Mouse (Mus musculus): Measurements from ENCODE around the gene Jup. TPM values are rescaled to one million over a fixed set of nuclear protein-coding genes. Genes with fewer than 3 reads are reported as not detected.

Jup gene
- polyA plus RNA-seq, 1 experiment from 2014 or later = 26.7 TPM

DNA sequence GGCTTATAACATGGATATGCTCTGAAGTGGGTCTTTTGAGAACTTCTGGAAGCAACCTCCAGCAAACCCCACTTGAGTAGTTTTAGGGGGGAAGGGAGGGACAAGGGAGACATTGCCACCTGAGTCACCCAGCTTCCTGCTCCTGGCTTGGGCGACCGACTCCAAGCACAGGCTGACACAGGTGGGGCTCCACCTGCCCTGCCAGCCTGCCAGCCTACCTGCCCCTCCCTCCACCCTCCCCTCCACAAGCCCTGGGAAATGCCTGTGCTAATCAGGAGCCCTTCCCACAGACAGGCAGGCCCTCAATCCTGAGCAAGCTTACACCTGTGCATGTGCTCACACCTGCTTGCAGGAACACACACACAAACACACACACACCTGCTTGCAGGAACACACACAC, 5.1 kb upstream of the Jup start:
- H3K9me3 ChIP-seq (ENCODE audit: control insufficient read depth, low read length) = no peaks in the 10 kb centered on the region

DNA sequence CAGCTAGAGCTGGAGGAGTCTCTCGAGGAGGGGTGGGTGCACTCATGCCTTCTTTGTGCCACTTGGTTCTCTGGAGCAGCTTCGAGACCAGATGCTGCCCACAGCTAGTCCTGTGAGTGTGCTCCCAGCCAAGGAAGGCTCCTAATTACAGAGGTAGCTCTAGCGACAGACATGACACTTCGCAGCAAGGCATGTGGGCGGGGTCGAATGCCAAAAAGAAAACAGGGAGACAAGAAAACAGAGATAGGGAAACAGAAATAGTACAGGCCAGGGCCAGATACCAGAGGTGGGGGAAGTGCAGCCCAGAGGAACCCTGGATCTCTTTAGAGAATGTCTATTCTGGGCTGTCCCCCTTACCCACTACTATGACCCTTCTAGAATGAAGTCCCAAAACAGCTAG, 4.7 kb upstream of the Jup start:
- no peak overlapping the region for H3K27ac ChIP-seq (ENCODE audit: low read depth, low read length)
- 34% methylated on average over 6 of the region's 6 CpGs for WGBS
- H3K36me3 ChIP-seq (ENCODE audit: control insufficient read depth, insufficient read depth, low read length) = no peaks in the 10 kb centered on the region
- no peak overlapping the region for H3K4me3 ChIP-seq (ENCODE audit: low read depth, low read length)
- DNase-seq (ENCODE audit: low spot score) (no peak), ATAC-seq (ENCODE audit: low FRiP score) (no peak)
- H3K9me3 ChIP-seq (ENCODE audit: control insufficient read depth, low read length) = no peaks in the 10 kb centered on the region
- H3K4me2 ChIP-seq (replicated peaks; ENCODE audit: low read depth, low read length) = no peak overlapping the region
- no peaks in the 10 kb centered on the region for H3K4me1 ChIP-seq (replicated peaks; ENCODE audit: control insufficient read depth, insufficient read depth, low read length)
- H3K27me3 ChIP-seq (ENCODE audit: control insufficient read depth, insufficient read depth, low read length) = no peaks in the 10 kb centered on the region
- 0 out of 2 replicates have a peak overlapping the region, but pooled peaks have one; percentile 23 for H3K9ac ChIP-seq (ENCODE audit: low read depth, low read length)

More for the DNA sequence above, 5.1 kb upstream of the Jup start:
- 75% methylated on average over 2 of the region's 2 CpGs for WGBS
- no peaks in the 10 kb centered on the region for H3K4me1 ChIP-seq (replicated peaks; ENCODE audit: control insufficient read depth, insufficient read depth, low read length)
- no peak for DNase-seq (ENCODE audit: low spot score)
- no peak overlapping the region for H3K4me2 ChIP-seq (replicated peaks; ENCODE audit: low read depth, low read length)
- H3K36me3 ChIP-seq (ENCODE audit: control insufficient read depth, insufficient read depth, low read length) = no peaks in the 10 kb centered on the region
- no peak for ATAC-seq (ENCODE audit: low FRiP score)
- H3K27me3 ChIP-seq (ENCODE audit: control insufficient read depth, insufficient read depth, low read length) = no peaks in the 10 kb centered on the region
- H3K4me3 ChIP-seq (ENCODE audit: low read depth, low read length) = no peak overlapping the region
- no peak overlapping the region for H3K9ac ChIP-seq (ENCODE audit: low read depth, low read length)
- H3K27ac ChIP-seq (ENCODE audit: low read depth, low read length) = no peak overlapping the region

DNA sequence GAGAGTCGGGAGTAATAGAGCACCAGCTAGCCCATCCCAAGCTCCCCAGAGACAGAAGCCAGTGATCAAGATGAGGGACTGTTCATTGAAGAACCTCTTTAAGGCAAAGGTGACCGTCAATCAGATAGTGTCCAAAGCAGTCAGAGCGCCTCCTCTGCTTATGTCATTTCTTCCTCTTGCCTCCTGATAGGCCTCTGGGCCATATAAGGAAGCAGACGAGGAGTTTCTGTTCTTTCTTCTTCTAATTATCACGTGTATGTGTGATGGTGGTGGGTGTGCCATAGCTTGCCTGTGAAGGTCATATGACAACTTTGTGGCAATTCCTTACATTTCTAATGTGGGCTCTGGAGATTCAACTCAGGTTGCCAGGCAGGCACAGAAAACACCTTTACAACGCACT, 3.3 kb upstream of the Jup start:
- H3K36me3 ChIP-seq (ENCODE audit: control insufficient read depth, insufficient read depth, low read length) = no peaks in the 10 kb centered on the region
- H3K27ac ChIP-seq (ENCODE audit: low read depth, low read length) = no peak overlapping the region
- 80% methylated on average over 6 of the region's 6 CpGs for WGBS

DNA sequence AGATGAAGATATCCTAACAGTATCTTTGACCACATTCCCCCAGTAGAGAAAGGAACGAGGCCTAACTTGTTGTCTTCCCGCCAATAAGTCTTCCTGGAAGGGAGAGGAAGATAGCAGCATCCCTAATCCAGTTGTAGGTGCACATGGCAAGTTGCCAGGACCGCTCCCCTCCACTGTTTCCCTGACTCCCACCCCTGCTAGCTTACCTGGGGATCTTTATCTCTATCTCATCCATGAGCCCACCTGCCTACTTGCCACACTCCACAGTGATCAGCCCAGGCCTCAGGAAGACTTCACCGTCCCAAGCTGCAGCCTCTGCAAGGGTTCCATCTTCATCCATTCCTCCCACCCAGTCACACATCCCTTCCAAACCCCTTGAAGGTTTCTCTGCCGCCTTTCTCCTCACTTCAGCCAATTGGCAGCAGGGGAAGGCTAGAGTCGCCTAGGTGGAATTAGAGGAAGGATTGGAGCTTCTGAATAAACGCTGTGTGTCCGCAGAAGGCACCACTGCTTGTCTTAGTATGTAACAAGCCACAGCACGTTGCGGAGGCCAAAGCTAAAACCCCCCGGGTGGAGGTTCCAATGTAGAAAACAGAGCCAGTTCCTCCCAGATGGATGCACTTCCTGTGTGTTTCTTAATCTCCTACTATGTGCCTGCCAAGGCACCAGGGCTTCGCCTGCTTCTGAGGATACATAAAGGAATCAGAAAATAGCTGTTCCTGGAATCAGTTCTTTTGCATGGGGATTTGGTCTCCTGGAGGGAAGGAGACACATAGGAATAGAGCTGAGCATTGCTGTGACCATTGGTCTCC, 2.4 kb upstream of the Jup start:
- H3K4me3 ChIP-seq (ENCODE audit: low read depth, low read length) = no peak overlapping the region
- no peak for ATAC-seq (ENCODE audit: low FRiP score)
- no peaks in the 10 kb centered on the region; the same call in 1 of the 2 replicates for H3K4me1 ChIP-seq (replicated peaks; ENCODE audit: control insufficient read depth, insufficient read depth, low read length)
- no peak overlapping the region for H3K9ac ChIP-seq (ENCODE audit: low read depth, low read length)
- no peak for DNase-seq (ENCODE audit: low spot score)
- 81% methylated on average over 12 of the region's 12 CpGs for WGBS
- no peak overlapping the region for H3K4me2 ChIP-seq (replicated peaks; ENCODE audit: low read depth, low read length)
- H3K9me3 ChIP-seq (ENCODE audit: control insufficient read depth, low read length) = no peaks in the 10 kb centered on the region
- no peak overlapping the region for H3K27ac ChIP-seq (ENCODE audit: low read depth, low read length)
- peaks cover 16% of the 10 kb centered on the region for H3K27me3 ChIP-seq (ENCODE audit: control insufficient read depth, insufficient read depth, low read length)
- no peaks in the 10 kb centered on the region for H3K36me3 ChIP-seq (ENCODE audit: control insufficient read depth, insufficient read depth, low read length)

More for the DNA sequence above, 3.3 kb upstream of the Jup start:
- peaks cover 10% of the 10 kb centered on the region for H3K27me3 ChIP-seq (ENCODE audit: control insufficient read depth, insufficient read depth, low read length)
- DNase-seq (ENCODE audit: low spot score) (no peak), ATAC-seq (ENCODE audit: low FRiP score) (no peak)
- no peak overlapping the region for H3K4me3 ChIP-seq (ENCODE audit: low read depth, low read length)
- no peaks in the 10 kb centered on the region for H3K9me3 ChIP-seq (ENCODE audit: control insufficient read depth, low read length)
- no peak overlapping the region for H3K4me2 ChIP-seq (replicated peaks; ENCODE audit: low read depth, low read length)
- no peak overlapping the region for H3K9ac ChIP-seq (ENCODE audit: low read depth, low read length)
- H3K4me1 ChIP-seq (replicated peaks; ENCODE audit: control insufficient read depth, insufficient read depth, low read length) = no peaks in the 10 kb centered on the region; the same call in 1 of the 2 replicates

DNA sequence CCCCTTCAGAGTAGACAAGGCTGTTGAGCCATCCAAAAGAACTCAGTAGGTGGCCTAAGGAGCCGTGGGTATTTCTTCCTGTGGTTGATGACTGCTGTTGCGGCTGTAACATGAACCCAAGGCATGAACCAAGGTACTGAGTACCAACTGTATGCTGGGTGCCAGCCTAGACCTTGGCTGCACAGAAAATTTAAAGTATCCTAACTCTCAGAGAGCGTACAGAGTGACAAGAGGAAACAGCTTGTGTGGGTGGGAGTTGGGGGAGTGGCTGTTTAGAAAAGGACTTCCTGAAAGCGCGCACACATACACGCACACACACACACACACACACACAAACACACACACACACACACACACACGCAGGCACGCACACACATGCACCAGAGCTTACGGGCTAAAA, 1.8 kb upstream of the Jup start:
- H3K9ac ChIP-seq (ENCODE audit: low read depth, low read length) = no peak overlapping the region
- H3K4me3 ChIP-seq (ENCODE audit: low read depth, low read length) = no peak overlapping the region
- 80% methylated on average over 9 of the region's 9 CpGs for WGBS
- H3K4me1 ChIP-seq (replicated peaks; ENCODE audit: control insufficient read depth, insufficient read depth, low read length) = no peaks in the 10 kb centered on the region; the same call in 1 of the 2 replicates
- no peaks in the 10 kb centered on the region for H3K36me3 ChIP-seq (ENCODE audit: control insufficient read depth, insufficient read depth, low read length)
- no peaks in the 10 kb centered on the region for H3K9me3 ChIP-seq (ENCODE audit: control insufficient read depth, low read length)
- H3K27ac ChIP-seq (ENCODE audit: low read depth, low read length) = no peak overlapping the region
- DNase-seq (ENCODE audit: low spot score) = no peak
- peaks cover 16% of the 10 kb centered on the region for H3K27me3 ChIP-seq (ENCODE audit: control insufficient read depth, insufficient read depth, low read length)
- no peak overlapping the region for H3K4me2 ChIP-seq (replicated peaks; ENCODE audit: low read depth, low read length)
- ATAC-seq (ENCODE audit: low FRiP score) = no peak

DNA sequence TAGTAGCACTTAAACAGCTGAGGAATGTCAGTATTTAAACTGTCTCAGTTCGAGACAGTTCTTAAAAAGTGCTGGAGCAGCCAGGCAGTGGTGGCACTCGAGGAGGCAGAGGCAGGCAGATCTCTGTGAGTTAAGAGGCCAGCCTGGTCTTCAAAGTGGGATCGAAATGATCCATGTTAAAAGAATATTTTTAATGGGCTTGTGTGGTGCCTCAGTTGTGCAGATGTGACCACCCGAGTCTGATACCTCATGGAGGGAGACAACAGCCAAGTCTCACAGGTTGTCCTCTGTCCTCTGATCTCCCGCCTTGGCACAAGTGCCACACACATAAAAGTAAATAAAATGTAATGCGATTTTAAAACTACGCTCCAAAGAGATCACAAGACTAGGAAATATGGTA, 954 bp upstream of the Jup start:
- WGBS = 93% methylated on average over 7 of the region's 7 CpGs
- Histone ChIP-seq H3K36me3 (ENCODE audit: control insufficient read depth, insufficient read depth, low read length) (no peaks in the 10 kb centered on the region), H3K9me3 (ENCODE audit: control insufficient read depth, low read length) (no peaks in the 10 kb centered on the region), H3K27ac (ENCODE audit: low read depth, low read length) (no peak overlapping the region), H3K4me1 (replicated peaks; ENCODE audit: control insufficient read depth, insufficient read depth, low read length) (no peaks in the 10 kb centered on the region; the same call in 1 of the 2 replicates), H3K27me3 (ENCODE audit: control insufficient read depth, insufficient read depth, low read length) (peaks cover 16% of the 10 kb centered on the region), H3K4me2 (replicated peaks; ENCODE audit: low read depth, low read length) (no peak overlapping the region), H3K9ac (ENCODE audit: low read depth, low read length) (no peak overlapping the region), H3K4me3 (ENCODE audit: low read depth, low read length) (no peak overlapping the region)
- ATAC-seq (ENCODE audit: low FRiP score) (no peak), DNase-seq (ENCODE audit: low spot score) (no peak)

DNA sequence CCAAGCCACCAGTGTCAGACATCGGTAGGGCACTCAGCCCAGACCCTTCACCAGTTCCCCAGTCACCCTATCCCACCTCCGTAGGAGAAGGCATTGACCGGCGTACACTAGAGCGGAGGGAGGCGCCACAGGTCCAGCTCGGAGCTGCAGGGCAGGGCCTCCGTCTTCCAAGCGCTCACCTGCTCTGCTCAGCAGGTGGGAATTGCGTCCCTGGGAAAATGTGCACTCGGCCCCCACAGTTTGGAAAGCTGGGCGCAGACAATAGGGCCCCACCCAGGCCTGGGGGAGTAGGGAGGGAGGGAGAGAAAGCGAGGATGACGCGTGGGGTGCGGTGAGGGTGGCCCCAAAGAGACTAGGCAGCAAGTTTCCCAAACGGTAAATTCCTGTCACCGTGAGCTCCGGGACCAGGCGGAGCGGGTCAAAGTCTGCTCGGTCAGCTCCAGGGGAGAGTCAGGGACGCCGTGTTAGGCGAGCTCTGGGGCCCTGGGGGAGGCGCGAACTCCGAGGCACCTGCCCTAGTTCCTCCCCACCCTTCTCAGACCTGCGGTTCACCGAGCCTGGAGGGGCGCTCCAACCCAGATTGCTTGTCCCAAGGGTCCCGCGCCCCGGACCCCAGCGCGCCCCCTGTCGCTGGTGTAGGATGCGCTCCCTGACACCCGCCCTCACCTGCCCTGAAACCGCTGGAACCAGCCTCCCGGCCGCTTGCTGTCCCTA, 520 bp downstream of the Jup start:
- no peaks in the 10 kb centered on the region; the same call in 1 of the 2 replicates for H3K4me1 ChIP-seq (replicated peaks; ENCODE audit: control insufficient read depth, insufficient read depth, low read length)
- peaks cover 16% of the 10 kb centered on the region for H3K27me3 ChIP-seq (ENCODE audit: control insufficient read depth, insufficient read depth, low read length)
- DNase-seq (ENCODE audit: low spot score) (peak; percentile 35), ATAC-seq (ENCODE audit: low FRiP score) (peak; percentile 8)
- H3K36me3 ChIP-seq (ENCODE audit: control insufficient read depth, insufficient read depth, low read length) = no peaks in the 10 kb centered on the region
- peak overlapping the region; percentile 17; the same call in 1 of the 2 replicates for H3K27ac ChIP-seq (ENCODE audit: low read depth, low read length)
- WGBS = 6% methylated on average over 42 of the region's 42 CpGs
- peak overlapping the region; percentile 74 for H3K9ac ChIP-seq (ENCODE audit: low read depth, low read length)
- H3K4me2 ChIP-seq (replicated peaks; ENCODE audit: low read depth, low read length) = peak overlapping the region; percentile 39
- no peaks in the 10 kb centered on the region for H3K9me3 ChIP-seq (ENCODE audit: control insufficient read depth, low read length)
- peak overlapping the region; percentile 53 for H3K4me3 ChIP-seq (ENCODE audit: low read depth, low read length)

DNA sequence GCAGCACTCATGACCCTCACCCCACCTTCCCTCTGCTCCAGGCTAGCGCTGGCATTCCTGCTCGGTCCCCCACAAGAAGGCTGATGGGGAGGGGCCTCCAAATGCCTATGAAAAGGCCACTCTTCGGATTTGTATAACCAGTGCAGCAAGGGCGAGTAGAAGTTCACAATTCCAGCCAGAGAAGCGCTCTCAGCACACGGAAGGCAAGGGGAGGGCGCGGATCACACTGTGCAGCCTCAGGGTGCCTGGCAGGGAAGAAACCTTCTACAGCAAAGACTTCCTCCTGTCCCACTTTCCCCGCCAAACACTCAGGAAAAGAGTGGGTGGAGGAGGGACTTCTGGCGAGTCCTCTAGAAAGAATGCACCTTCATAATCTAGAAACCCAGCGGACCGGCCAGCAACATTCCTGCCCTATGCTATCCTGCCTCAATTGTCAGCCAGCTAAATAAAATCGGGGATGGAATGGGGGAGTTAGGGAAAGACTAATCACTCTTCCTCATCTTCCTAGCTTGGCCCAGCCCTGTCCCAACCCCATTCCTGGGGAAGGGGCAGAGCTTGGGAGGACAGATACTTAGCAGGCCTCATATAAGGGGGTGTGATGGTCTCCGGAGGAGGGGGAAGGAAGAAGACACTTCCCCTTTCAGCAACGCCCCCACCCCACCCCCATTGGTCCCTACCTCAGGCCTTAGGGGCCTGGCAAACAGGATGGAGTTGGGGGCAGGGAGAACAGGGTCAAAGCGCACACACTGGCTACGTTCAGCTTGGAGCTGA, 1.5 kb downstream of the Jup start:
- H3K9ac ChIP-seq (ENCODE audit: low read depth, low read length) = no peak overlapping the region
- DNase-seq (ENCODE audit: low spot score) (no peak), ATAC-seq (ENCODE audit: low FRiP score) (no peak)
- H3K4me2 ChIP-seq (replicated peaks; ENCODE audit: low read depth, low read length) = peak overlapping the region; percentile 39
- H3K4me3 ChIP-seq (ENCODE audit: low read depth, low read length) = peak overlapping the region; percentile 53; the same call in 1 of the 2 replicates
- 0 out of 2 replicates have a peak overlapping the region, but pooled peaks have one; percentile 14 for H3K27ac ChIP-seq (ENCODE audit: low read depth, low read length)
- no peaks in the 10 kb centered on the region for H3K36me3 ChIP-seq (ENCODE audit: control insufficient read depth, insufficient read depth, low read length)
- peaks cover 16% of the 10 kb centered on the region for H3K27me3 ChIP-seq (ENCODE audit: control insufficient read depth, insufficient read depth, low read length)
- H3K4me1 ChIP-seq (replicated peaks; ENCODE audit: control insufficient read depth, insufficient read depth, low read length) = no peaks in the 10 kb centered on the region; the same call in 1 of the 2 replicates
- WGBS = 36% methylated on average over 15 of the region's 17 CpGs
- H3K9me3 ChIP-seq (ENCODE audit: control insufficient read depth, low read length) = no peaks in the 10 kb centered on the region
